Mouse (Mus musculus): ENCODE data around the gene Rasgrf1. TPM values are rescaled to one million over a fixed set of nuclear protein-coding genes. Genes with fewer than 3 reads are reported as not detected.

Gene Rasgrf1
- polyA plus RNA-seq, 1 experiment from 2014 or later: 0.20 TPM

- Histone ChIP-seq H3K27ac (ENCODE audit: low read length) (no peak overlapping the region), H3K36me3 (ENCODE audit: control insufficient read depth, insufficient read depth, low read length) (no peaks in the 10 kb centered on the region), H3K9me3 (ENCODE audit: control insufficient read depth, low read length) (no peaks in the 10 kb centered on the region), H3K27me3 (replicated peaks; ENCODE audit: control insufficient read depth, insufficient read depth, low read length) (no peaks in the 10 kb centered on the region), H3K4me3 (ENCODE audit: low read length) (no peak overlapping the region), H3K9ac (ENCODE audit: low read depth, low read length) (no peak overlapping the region), H3K4me2 (ENCODE audit: low read depth, low read length) (no peak overlapping the region), H3K4me1 (ENCODE audit: control insufficient read depth, insufficient read depth, low read length) (no peaks in the 10 kb centered on the region)
- 91% methylated on average over 22 of the region's 22 CpGs for WGBS
- no peak for ATAC-seq
Observed at GRCm38 (mm10) chr9:89953596-89954215, 44.0 kb downstream of the Rasgrf1 start.

- no peaks in the 10 kb centered on the region for H3K9me3 ChIP-seq (ENCODE audit: control insufficient read depth, low read length)
- H3K27me3 ChIP-seq (replicated peaks; ENCODE audit: control insufficient read depth, insufficient read depth, low read length): no peaks in the 10 kb centered on the region
- no peaks in the 10 kb centered on the region for H3K4me1 ChIP-seq (ENCODE audit: control insufficient read depth, insufficient read depth, low read length)
- WGBS: 50% methylated on average over 8 of the region's 8 CpGs
- no peaks in the 10 kb centered on the region for H3K36me3 ChIP-seq (ENCODE audit: control insufficient read depth, insufficient read depth, low read length)
- H3K27ac ChIP-seq (ENCODE audit: low read length): no peak overlapping the region
- no peak overlapping the region for H3K4me3 ChIP-seq (ENCODE audit: low read length)
- no peak overlapping the region for H3K4me2 ChIP-seq (ENCODE audit: low read depth, low read length)
- no peak overlapping the region for H3K9ac ChIP-seq (ENCODE audit: low read depth, low read length)
- no peak for ATAC-seq
Observed at GRCm38 (mm10) chr9:89954860-89955479, 45.3 kb downstream of the Rasgrf1 start.

GRCm38 (mm10) chr9:89958959-89959358, 49.3 kb downstream of the Rasgrf1 start:
- Histone ChIP-seq H3K36me3 (ENCODE audit: control insufficient read depth, insufficient read depth, low read length) (no peaks in the 10 kb centered on the region), H3K4me2 (ENCODE audit: low read depth, low read length) (no peak overlapping the region), H3K4me3 (ENCODE audit: low read length) (no peak overlapping the region), H3K4me1 (ENCODE audit: control insufficient read depth, insufficient read depth, low read length) (no peaks in the 10 kb centered on the region), H3K27me3 (replicated peaks; ENCODE audit: control insufficient read depth, insufficient read depth, low read length) (no peaks in the 10 kb centered on the region), H3K9ac (ENCODE audit: low read depth, low read length) (no peak overlapping the region), H3K27ac (ENCODE audit: low read length) (no peak overlapping the region), H3K9me3 (ENCODE audit: control insufficient read depth, low read length) (no peaks in the 10 kb centered on the region)
- 70% methylated on average over 2 of the region's 2 CpGs for WGBS
- ATAC-seq: no peak

- no peak overlapping the region for H3K4me3 ChIP-seq (ENCODE audit: low read length)
- WGBS: 83% methylated on average over 4 of the region's 4 CpGs
- no peak overlapping the region for H3K4me2 ChIP-seq (ENCODE audit: low read depth, low read length)
- H3K9ac ChIP-seq (ENCODE audit: low read depth, low read length): no peak overlapping the region
- no peaks in the 10 kb centered on the region for H3K4me1 ChIP-seq (ENCODE audit: control insufficient read depth, insufficient read depth, low read length)
- no peak overlapping the region for H3K27ac ChIP-seq (ENCODE audit: low read length)
- ATAC-seq: no peak
- no peaks in the 10 kb centered on the region for H3K9me3 ChIP-seq (ENCODE audit: control insufficient read depth, low read length)
- no peaks in the 10 kb centered on the region for H3K27me3 ChIP-seq (replicated peaks; ENCODE audit: control insufficient read depth, insufficient read depth, low read length)
- H3K36me3 ChIP-seq (ENCODE audit: control insufficient read depth, insufficient read depth, low read length): no peaks in the 10 kb centered on the region
Observed at GRCm38 (mm10) chr9:89964091-89964490, 54.4 kb downstream of the Rasgrf1 start.

GRCm38 (mm10) chr9:89967716-89968115, 58.0 kb downstream of the Rasgrf1 start:
- H3K36me3 ChIP-seq (ENCODE audit: control insufficient read depth, insufficient read depth, low read length): no peaks in the 10 kb centered on the region
- no peaks in the 10 kb centered on the region for H3K27me3 ChIP-seq (replicated peaks; ENCODE audit: control insufficient read depth, insufficient read depth, low read length)
- H3K9ac ChIP-seq (ENCODE audit: low read depth, low read length): no peak overlapping the region
- no peak overlapping the region for H3K4me2 ChIP-seq (ENCODE audit: low read depth, low read length)
- H3K4me3 ChIP-seq (ENCODE audit: low read length): no peak overlapping the region
- H3K27ac ChIP-seq (ENCODE audit: low read length): no peak overlapping the region
- WGBS: 76% methylated on average over 4 of the region's 4 CpGs
- no peaks in the 10 kb centered on the region for H3K9me3 ChIP-seq (ENCODE audit: control insufficient read depth, low read length)
- H3K4me1 ChIP-seq (ENCODE audit: control insufficient read depth, insufficient read depth, low read length): no peaks in the 10 kb centered on the region
- no peak for ATAC-seq

- Histone ChIP-seq H3K27me3 (replicated peaks; ENCODE audit: control insufficient read depth, insufficient read depth, low read length) (no peaks in the 10 kb centered on the region), H3K9me3 (ENCODE audit: control insufficient read depth, low read length) (no peaks in the 10 kb centered on the region), H3K4me2 (ENCODE audit: low read depth, low read length) (no peak overlapping the region), H3K9ac (ENCODE audit: low read depth, low read length) (no peak overlapping the region), H3K27ac (ENCODE audit: low read length) (no peak overlapping the region), H3K36me3 (ENCODE audit: control insufficient read depth, insufficient read depth, low read length) (no peaks in the 10 kb centered on the region), H3K4me1 (ENCODE audit: control insufficient read depth, insufficient read depth, low read length) (no peaks in the 10 kb centered on the region), H3K4me3 (ENCODE audit: low read length) (no peak overlapping the region)
- no peak for ATAC-seq
- 77% methylated on average over 6 of the region's 6 CpGs for WGBS
Observed at GRCm38 (mm10) chr9:89968836-89969450, 59.2 kb downstream of the Rasgrf1 start.

GRCm38 (mm10) chr9:89970271-89970670, 60.6 kb downstream of the Rasgrf1 start:
- ATAC-seq: no peak
- H3K9ac ChIP-seq (ENCODE audit: low read depth, low read length): no peak overlapping the region
- H3K4me3 ChIP-seq (ENCODE audit: low read length): no peak overlapping the region
- WGBS: 93% methylated on average over 10 of the region's 10 CpGs
- H3K9me3 ChIP-seq (ENCODE audit: control insufficient read depth, low read length): no peaks in the 10 kb centered on the region
- H3K36me3 ChIP-seq (ENCODE audit: control insufficient read depth, insufficient read depth, low read length): no peaks in the 10 kb centered on the region
- no peak overlapping the region for H3K4me2 ChIP-seq (ENCODE audit: low read depth, low read length)
- no peaks in the 10 kb centered on the region for H3K4me1 ChIP-seq (ENCODE audit: control insufficient read depth, insufficient read depth, low read length)
- no peak overlapping the region for H3K27ac ChIP-seq (ENCODE audit: low read length)
- no peaks in the 10 kb centered on the region for H3K27me3 ChIP-seq (replicated peaks; ENCODE audit: control insufficient read depth, insufficient read depth, low read length)

- Histone ChIP-seq H3K4me2 (ENCODE audit: low read depth, low read length) (no peak overlapping the region), H3K9ac (ENCODE audit: low read depth, low read length) (no peak overlapping the region), H3K9me3 (ENCODE audit: control insufficient read depth, low read length) (no peaks in the 10 kb centered on the region; the same call in 1 of the 2 replicates), H3K27me3 (replicated peaks; ENCODE audit: control insufficient read depth, insufficient read depth, low read length) (no peaks in the 10 kb centered on the region), H3K27ac (ENCODE audit: low read length) (no peak overlapping the region), H3K4me1 (ENCODE audit: control insufficient read depth, insufficient read depth, low read length) (no peaks in the 10 kb centered on the region), H3K36me3 (ENCODE audit: control insufficient read depth, insufficient read depth, low read length) (no peaks in the 10 kb centered on the region), H3K4me3 (ENCODE audit: low read length) (no peak overlapping the region)
- ATAC-seq: no peak
- WGBS: 74% methylated on average over 11 of the region's 11 CpGs
Observed at GRCm38 (mm10) chr9:89970886-89971486, 61.3 kb downstream of the Rasgrf1 start.

- WGBS: 55% methylated on average over 3 of the region's 3 CpGs
- H3K27me3 ChIP-seq (replicated peaks; ENCODE audit: control insufficient read depth, insufficient read depth, low read length): no peaks in the 10 kb centered on the region
Observed at GRCm38 (mm10) chr9:89972321-89972720, 62.6 kb downstream of the Rasgrf1 start.

More at GRCm38 (mm10) chr9:89972321-89972720, 62.6 kb downstream of the Rasgrf1 start:
- H3K9ac ChIP-seq (ENCODE audit: low read depth, low read length): no peak overlapping the region
- no peak overlapping the region for H3K27ac ChIP-seq (ENCODE audit: low read length)
- no peaks in the 10 kb centered on the region for H3K36me3 ChIP-seq (ENCODE audit: control insufficient read depth, insufficient read depth, low read length)
- no peaks in the 10 kb centered on the region; the same call in 1 of the 2 replicates for H3K9me3 ChIP-seq (ENCODE audit: control insufficient read depth, low read length)
- H3K4me2 ChIP-seq (ENCODE audit: low read depth, low read length): no peak overlapping the region
- no peak for ATAC-seq
- no peaks in the 10 kb centered on the region for H3K4me1 ChIP-seq (ENCODE audit: control insufficient read depth, insufficient read depth, low read length)
- H3K4me3 ChIP-seq (ENCODE audit: low read length): no peak overlapping the region

Data from intestine, embryonic 16.5 days (tissue).